Mouse (Mus musculus) left cerebral cortex, postnatal 36 days (tissue): Measurements from ENCODE around the gene Lmna. TPM values are rescaled to one million over a fixed set of nuclear protein-coding genes. Genes with fewer than 3 reads are reported as not detected.
A peak's percentile ranks its signal among the peaks of the same experiment; 100 is the strongest.

Source experiments
- DNase-seq, 2 experiments: peaks; one replicate each; pipeline ENCODE4 v3.0.0; 2021 to 2022; ENCODE audit warnings: low spot score in 2 of 2, mixed read lengths in 1 of 2
- intact Hi-C: fragments of 180-260 bp; cut with DNase I; formaldehyde crosslinking; loops from one replicate; pipeline ENCODE4 v1.15.1; 2025
- total RNA-seq, 2 experiments: library from RNA; stranded (reverse); gene quantifications; 2 replicates each; pipeline ENCODE4 v1.2.3; 2021

Gene Lmna
- total RNA-seq: 10 to 100 TPM; 47.1 to 57.3 TPM

GRCm38 (mm10) chr3:88509692-88510420 is at the start of gene Lmna:
TSS of gene Lmna (minus strand) at chr3:88509956.
- intact Hi-C loops: no loop called here
- peak; percentile 91 to 93 for DNase-seq

- DNase-seq: no peak
- intact Hi-C loops: no loop called here
These were observed 46.9 kb upstream of the Lmna start for GRCm38 (mm10) chr3:88556616-88557015.

GRCm38 (mm10) chr3:88555731-88556130 is 46.0 kb upstream of the Lmna start:
- DNase-seq: no peak
- intact Hi-C loops: no loop called here

DNA sequence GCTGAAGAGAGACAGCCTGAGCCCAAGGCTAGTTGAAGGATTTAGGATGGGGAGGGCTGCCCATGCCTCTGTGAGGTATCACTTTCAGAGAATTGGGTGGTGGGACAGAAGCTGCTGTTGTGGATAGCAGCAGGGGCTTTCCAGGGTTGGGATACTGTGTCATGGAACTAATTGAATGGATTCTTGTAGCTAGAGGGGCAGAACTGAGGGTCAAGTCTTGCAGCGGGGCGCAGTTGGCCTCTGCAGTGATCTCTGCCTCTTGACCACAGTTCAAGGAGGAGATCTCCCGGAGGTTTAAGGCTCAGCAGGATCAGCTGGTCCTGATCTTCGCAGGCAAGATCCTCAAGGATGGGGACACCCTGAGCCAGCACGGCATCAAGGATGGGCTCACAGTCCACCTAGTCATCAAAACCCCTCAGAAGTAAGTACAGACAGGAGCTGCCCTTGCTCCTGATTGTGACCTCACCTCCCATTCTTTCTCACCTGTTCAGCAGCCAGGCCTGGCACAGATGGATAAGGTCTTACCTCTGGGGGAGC is 45.4 kb upstream of the Lmna start:
- intact Hi-C loops: no loop called here
- DNase-seq: no peak

GRCm38 (mm10) chr3:88553880-88554586 is 44.3 kb upstream of the Lmna start:
- peak in 1 of 2 experiments; percentile 47 for DNase-seq

GRCm38 (mm10) chr3:88553525-88553879 is 43.7 kb upstream of the Lmna start, which contains the start of gene Ubqln4:
TSS of gene Ubqln4 (plus strand) at chr3:88553758.
- peak; percentile 88 to 91 for DNase-seq
- intact Hi-C loops: no loop called here

More at GRCm38 (mm10) chr3:88553880-88554586, 44.3 kb upstream of the Lmna start:
- intact Hi-C loops: no loop called here

GRCm38 (mm10) chr3:88552676-88553524 is 43.1 kb upstream of the Lmna start, which contains the start of gene Lamtor2:
TSS of gene Lamtor2 (minus strand) at chr3:88553074.
- intact Hi-C loops: loop anchor here (1.0 kb wide), 1 partner anchor 22 kb away; no protein-coding TSS in a partner anchor

GRCm38 (mm10) chr3:88552082-88552645 is 42.4 kb upstream of the Lmna start:
- no peak for DNase-seq
- intact Hi-C loops: loop anchor here (1.0 kb wide), 1 partner anchor 21 kb away; no protein-coding TSS in a partner anchor

More at GRCm38 (mm10) chr3:88552676-88553524, 43.1 kb upstream of the Lmna start, which contains the start of gene Lamtor2:
- DNase-seq: peak; percentile 98

DNA sequence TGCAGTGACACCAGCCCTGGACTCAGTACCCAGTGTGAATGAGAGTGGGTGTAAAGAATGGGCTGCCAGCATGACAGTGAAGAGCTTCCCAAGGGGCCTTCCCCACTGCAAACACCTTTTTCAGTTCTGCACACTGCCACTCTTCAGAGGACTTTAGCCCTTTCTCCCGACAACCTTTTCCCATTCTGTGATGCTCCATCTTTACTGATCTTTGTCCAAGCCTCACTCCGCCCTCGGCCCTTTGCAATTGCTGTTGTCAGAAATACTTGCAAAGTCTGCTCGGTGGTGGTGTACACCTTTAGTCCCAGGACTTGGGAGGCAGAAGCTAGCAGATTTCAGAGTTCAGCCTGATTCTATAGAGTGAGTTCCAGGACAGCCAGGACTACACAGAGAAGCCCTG is 41.8 kb upstream of the Lmna start:
- intact Hi-C loops: no loop called here
- no peak for DNase-seq

DNA sequence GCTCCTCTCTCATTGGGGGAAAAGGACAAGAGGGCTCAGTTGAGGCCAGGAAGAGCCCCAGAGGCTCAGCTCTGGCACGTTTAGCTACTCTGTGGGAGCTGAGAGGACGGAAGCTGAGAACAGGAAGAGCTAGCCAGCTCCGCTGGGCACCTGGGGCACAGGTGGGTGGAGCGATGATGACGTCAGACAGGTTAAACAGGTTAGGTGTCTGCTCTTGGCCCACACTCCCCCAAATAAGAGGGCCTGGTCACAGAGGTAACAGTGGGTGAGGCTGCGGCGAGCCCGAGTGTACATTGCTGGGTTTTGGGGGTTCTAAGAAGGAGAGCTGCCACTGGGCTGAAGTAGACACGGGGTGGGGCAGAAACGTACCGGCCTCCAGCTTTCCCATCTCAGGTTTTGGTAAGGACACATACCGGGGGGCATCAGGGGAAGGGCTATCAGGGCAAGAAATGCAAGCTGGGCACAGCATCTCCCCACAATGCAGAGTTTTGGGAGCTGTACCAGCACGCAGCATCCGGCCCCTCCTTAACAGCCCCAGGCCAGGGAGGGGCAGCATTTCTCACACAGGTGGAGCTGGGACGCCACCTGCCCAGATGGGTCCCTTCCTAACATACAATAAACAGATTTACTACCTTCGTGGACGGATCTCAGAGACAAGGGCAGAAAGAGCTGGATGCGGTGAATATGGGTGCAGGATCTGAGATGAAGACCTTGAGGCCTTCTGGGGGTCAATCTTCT is 38.6 kb upstream of the Lmna start, which contains the start of gene Rab25:
Gene Rab25, minus strand, starts transcription at position 121 of the 738 bp plus-strand sequence.
- intact Hi-C loops: no loop called here

DNA sequence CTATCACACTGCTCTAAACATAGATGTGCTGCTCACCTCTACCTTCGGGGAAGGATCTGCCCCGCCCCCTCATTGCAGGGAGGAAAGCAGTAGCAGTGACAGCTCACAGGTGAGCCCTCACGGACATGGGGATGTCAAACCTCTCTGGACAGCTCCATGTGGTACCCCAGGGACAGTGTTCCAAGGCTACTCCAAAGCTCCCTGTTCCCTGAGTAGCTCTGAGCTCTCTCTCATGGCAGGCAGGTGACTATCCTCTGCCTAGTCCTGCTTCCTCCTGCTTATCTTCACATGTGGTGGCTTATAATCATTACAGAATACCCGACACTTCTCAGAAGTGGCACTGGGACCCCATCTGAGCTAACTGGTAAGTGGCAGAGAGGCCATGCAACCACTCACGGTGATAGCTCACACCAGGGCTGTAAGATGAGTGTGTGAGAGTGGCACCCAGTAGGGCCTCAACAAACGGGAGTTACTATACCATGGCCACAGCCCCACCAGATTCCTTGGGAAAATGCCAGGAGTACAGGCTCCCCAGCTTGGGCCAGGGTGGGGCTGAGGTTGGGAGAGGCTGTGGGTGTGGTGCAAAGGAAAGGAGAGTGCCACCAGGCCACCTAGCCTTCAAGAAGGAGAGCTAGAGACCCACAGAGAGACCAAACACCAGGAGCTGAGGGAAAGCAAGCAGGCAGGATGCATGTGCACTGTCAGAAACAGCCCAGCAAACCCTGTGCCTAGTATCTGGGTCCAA is 37.1 kb upstream of the Lmna start:
- no peak for DNase-seq
- intact Hi-C loops: no loop called here

More for the DNA sequence above, 38.6 kb upstream of the Lmna start, which contains the start of gene Rab25:
- DNase-seq: no peak

DNA sequence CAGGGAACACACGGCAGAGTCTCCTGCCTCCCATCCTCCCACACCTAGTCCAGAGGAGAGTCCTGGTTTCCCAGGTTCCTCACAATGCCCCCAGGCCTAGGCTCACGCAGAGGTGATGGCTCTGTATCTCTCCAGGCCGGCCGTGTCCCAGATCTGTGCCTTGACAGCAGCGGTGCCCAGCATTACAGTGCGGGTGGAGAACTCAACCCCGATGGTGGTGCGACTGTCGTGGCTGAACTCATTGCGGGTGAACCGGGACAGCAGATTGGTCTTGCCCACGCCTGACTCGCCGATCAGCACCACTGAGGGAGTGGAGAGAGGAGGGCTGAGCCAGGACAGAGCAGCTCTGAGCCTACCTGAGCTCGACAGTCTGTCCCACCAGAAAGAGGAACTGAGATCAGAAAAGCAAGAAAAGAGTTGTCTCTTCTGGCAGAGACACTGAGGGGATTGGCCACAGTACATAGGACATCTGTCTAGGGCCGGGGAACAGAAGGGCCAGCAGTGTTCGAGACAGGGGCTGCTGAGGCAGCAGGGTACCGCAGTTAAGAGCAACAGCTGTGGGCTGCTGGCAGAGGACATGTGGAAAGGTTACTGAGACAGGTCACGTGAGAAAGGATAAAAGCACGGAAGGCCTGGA is 35.3 kb upstream of the Lmna start:
- DNase-seq: no peak
- intact Hi-C loops: no loop called here

GRCm38 (mm10) chr3:88544514-88544913 is 34.8 kb upstream of the Lmna start:
- intact Hi-C loops: no loop called here
- DNase-seq: no peak

DNA sequence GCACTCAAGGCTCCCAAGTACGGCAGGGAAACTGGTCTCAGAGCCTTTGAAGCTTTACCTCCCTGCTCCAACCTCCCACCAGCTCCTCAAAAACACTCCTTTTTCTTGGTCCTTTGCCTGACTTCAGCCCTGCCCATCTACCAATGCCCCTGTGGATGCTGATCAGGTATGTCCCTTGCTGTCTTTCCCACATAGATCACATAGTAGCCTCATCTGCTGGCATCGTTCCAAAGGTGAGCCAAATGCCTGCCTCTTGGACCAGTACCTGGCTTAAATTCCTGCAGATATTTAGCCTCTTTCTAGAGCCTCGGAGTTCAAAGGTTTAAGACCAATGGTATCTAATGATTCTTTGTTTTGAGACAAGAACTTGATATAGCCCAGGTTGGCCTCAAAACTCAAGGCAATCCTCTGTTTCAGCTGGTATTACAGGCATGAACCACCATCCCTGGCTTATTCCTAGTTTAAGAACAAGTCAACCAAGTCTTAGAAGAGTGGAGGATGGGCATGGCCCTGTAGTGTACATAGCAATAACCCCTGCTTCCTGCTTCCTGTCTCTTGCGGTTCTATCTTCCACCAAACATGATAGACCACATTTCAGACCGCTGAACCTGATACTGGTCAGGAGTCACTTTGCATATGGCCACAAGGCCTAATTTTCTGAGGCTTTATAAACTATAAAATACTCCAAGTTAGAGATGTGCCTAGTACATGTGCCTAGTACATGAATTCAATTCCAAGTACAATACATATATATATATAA is 34.1 kb upstream of the Lmna start:
- intact Hi-C loops: no loop called here

GRCm38 (mm10) chr3:88543174-88543573 is 33.4 kb upstream of the Lmna start:
- intact Hi-C loops: no loop called here
- no peak for DNase-seq

More for the DNA sequence above, 34.1 kb upstream of the Lmna start:
- DNase-seq: no peak

DNA sequence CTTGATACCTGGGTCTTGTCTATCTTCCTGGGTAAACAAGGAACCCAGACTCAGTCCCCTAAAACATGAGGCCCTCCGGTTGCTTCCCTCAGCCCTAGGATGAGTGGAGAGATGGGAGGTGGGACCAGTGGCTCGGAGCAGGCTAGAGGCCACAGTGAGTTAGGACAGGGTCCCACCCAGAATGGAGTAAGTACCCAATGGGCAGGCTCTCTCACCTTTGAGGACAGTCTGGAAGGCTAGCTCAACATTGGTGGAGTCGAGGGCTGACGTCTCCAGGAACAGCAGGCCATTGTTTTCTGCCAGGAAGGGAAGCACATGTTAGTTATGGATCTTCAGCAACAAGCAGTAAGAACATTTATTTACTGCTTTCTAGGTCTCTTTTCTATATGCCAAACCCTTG is 32.7 kb upstream of the Lmna start:
- no peak for DNase-seq
- intact Hi-C loops: no loop called here
